Mouse (Mus musculus): ENCODE data around the gene Eps8.

The Eps8 gene

GRCm38 (mm10) chr6:137661583-137662365 is 7.1 kb upstream of the Eps8 start:
- DNase-seq (ENCODE audit: low read depth): no peak

GRCm38 (mm10) chr6:137658426-137659088 is 3.9 kb upstream of the Eps8 start:
- peak; percentile 44 for DNase-seq (ENCODE audit: low read depth)

- no peak for DNase-seq (ENCODE audit: low read depth)
Observed at GRCm38 (mm10) chr6:137657203-137657602, 2.5 kb upstream of the Eps8 start.

GRCm38 (mm10) chr6:137649528-137649927 is 5.1 kb downstream of the Eps8 start:
- peak; percentile 32 for DNase-seq (ENCODE audit: low read depth)

GRCm38 (mm10) chr6:137649068-137649480 is 5.6 kb downstream of the Eps8 start:
- peak; percentile 98 for DNase-seq (ENCODE audit: low read depth)

GRCm38 (mm10) chr6:137648110-137649067 is 6.3 kb downstream of the Eps8 start:
- peak; percentile 73 for DNase-seq (ENCODE audit: low read depth)

- DNase-seq (ENCODE audit: low read depth): peak; percentile 65
Observed at GRCm38 (mm10) chr6:137647646-137648045, 7.0 kb downstream of the Eps8 start.

GRCm38 (mm10) chr6:137646726-137647125 is 8.0 kb downstream of the Eps8 start:
- peak; percentile 87 for DNase-seq (ENCODE audit: low read depth)

GRCm38 (mm10) chr6:137644893-137645292 is 9.8 kb downstream of the Eps8 start:
- DNase-seq (ENCODE audit: low read depth): no peak

- no peak for DNase-seq (ENCODE audit: low read depth)
Observed at GRCm38 (mm10) chr6:137643814-137644213, 10.9 kb downstream of the Eps8 start.

- peak; percentile 21 for DNase-seq (ENCODE audit: low read depth)
Observed at GRCm38 (mm10) chr6:137641642-137642041, 13.0 kb downstream of the Eps8 start.

- no peak for DNase-seq (ENCODE audit: low read depth)
Observed at GRCm38 (mm10) chr6:137638834-137639567, 15.7 kb downstream of the Eps8 start.

GRCm38 (mm10) chr6:137637443-137637842 is 17.2 kb downstream of the Eps8 start:
- no peak for DNase-seq (ENCODE audit: low read depth)

GRCm38 (mm10) chr6:137636131-137636530 is 18.5 kb downstream of the Eps8 start:
- DNase-seq (ENCODE audit: low read depth): no peak

GRCm38 (mm10) chr6:137633626-137634025 is 21.1 kb downstream of the Eps8 start:
- no peak for DNase-seq (ENCODE audit: low read depth)

- no peak for DNase-seq (ENCODE audit: low read depth)
Observed at GRCm38 (mm10) chr6:137633121-137633520, 21.6 kb downstream of the Eps8 start.

- DNase-seq (ENCODE audit: low read depth): no peak
Observed at GRCm38 (mm10) chr6:137630387-137630786, 24.3 kb downstream of the Eps8 start.

GRCm38 (mm10) chr6:137629603-137630231 is 25.0 kb downstream of the Eps8 start:
- DNase-seq (ENCODE audit: low read depth): no peak

- no peak for DNase-seq (ENCODE audit: low read depth)
Observed at GRCm38 (mm10) chr6:137628715-137629114, 26.0 kb downstream of the Eps8 start.

GRCm38 (mm10) chr6:137621021-137621420 is 33.7 kb downstream of the Eps8 start:
- no peak for DNase-seq (ENCODE audit: low read depth)

GRCm38 (mm10) chr6:137613903-137614302 is 40.8 kb downstream of the Eps8 start:
- DNase-seq (ENCODE audit: low read depth): peak; percentile 87
